Mouse (Mus musculus) lung, embryonic 15.5 days (tissue): Measurements from ENCODE around the gene Mvb12b. TPM values are rescaled to one million over a fixed set of nuclear protein-coding genes. Genes with fewer than 3 reads are reported as not detected.

ENCODE experiments used
- ATAC-seq: fragments of 200-750 bp; cut with Nextera tagmentation; 2 replicates; pipeline ENCODE4 v1.8.0; 2017; ENCODE audit warnings: moderate number of reproducible peaks, borderline replicate concordance; ENCODE audit not compliant: low FRiP score, low TSS enrichment; ENCODE audit errors: extremely low read depth
- H3K27ac ChIP-seq: fragments of 300-500 bp; sonication (generic); 2 replicates; pipeline ENCODE4 v1.5.1; 2015; ENCODE audit warnings: moderate library complexity, mild to moderate bottlenecking, inconsistent platforms
- H3K27me3 ChIP-seq: fragments of 300-500 bp; sonication (generic); 2 replicates; pipeline ENCODE4 v1.6.1; 2015; ENCODE audit warnings: inconsistent platforms
- H3K36me3 ChIP-seq: fragments of 300-500 bp; sonication (generic); 2 replicates; pipeline ENCODE4 v1.6.1; 2015; ENCODE audit warnings: inconsistent platforms
- H3K4me1 ChIP-seq: fragments of 300-500 bp; sonication (generic); 2 replicates; pipeline ENCODE4 v1.6.1; 2015; ENCODE audit warnings: inconsistent platforms
- H3K4me2 ChIP-seq: fragments of 300-500 bp; sonication (generic); 2 replicates; pipeline ENCODE4 v1.6.1; 2015; ENCODE audit warnings: inconsistent platforms, mild to moderate bottlenecking, moderate library complexity
- H3K4me3 ChIP-seq: fragments of 300-500 bp; sonication (generic); 2 replicates; pipeline ENCODE4 v1.5.1; 2015; ENCODE audit warnings: mild to moderate bottlenecking, inconsistent platforms
- H3K9ac ChIP-seq: fragments of 300-500 bp; sonication (generic); 2 replicates; pipeline ENCODE4 v1.6.1; 2015; ENCODE audit warnings: inconsistent platforms
- H3K9me3 ChIP-seq: fragments of 300-500 bp; sonication (generic); 2 replicates; pipeline ENCODE4 v1.6.1; 2016; ENCODE audit warnings: inconsistent platforms
- WGBS: fragments of 180-500 bp; shearing (Covaris S2); methylation state at CpG from one replicate; pipeline ENCODE4 v1.1.7; 2015; 5-methylcytosine and 5-hydroxymethylcytosine counted together
- polyA plus RNA-seq: library from polyadenylated mRNA; unstranded; fragments of >200 nt; fragmentation: Nextera tagmentation; extraction: Ambion mirVana; gene quantifications from 2 replicates; pipeline ENCODE4 v1.2.1, GENCODE M21; 2015

The Mvb12b gene
- polyA plus RNA-seq, 1 experiment from 2014 or later, result 22.8 TPM

DNA sequence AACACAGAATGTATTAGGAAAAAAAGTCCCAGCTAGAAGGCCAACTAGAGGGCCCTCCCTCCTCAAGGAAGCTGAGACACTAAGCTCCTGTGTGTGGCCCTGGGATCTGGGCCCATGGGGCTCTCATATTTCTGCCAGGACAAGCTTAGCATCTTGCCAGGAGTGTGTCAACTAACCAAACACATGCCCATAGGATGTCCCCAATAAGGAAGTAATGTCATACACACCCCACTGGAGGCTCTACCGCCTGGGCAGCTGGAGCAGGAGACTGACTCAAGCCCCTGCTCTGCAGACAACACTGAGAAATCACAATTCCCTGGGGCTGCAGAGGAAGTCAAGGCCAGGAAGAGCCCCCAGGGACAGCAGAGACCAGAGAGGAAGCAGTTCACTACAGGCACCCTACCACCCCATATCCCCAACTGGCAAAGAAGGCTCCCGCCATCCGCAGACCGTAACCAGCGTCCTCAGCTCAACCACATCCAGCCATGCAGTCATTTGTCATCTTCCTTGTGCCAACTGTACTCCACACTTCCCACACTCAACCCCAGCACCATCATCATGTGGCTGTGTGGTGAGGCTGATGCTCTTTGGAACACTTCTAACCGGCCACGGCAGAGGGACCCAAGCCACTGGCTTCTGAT is 3.0 kb downstream of the Mvb12b start:
- Histone ChIP-seq H3K27me3 (no peaks in the 10 kb centered on the region), H3K27ac (no peak overlapping the region), H3K9me3 (no peaks in the 10 kb centered on the region), H3K36me3 (no peaks in the 10 kb centered on the region), H3K4me2 (no peak overlapping the region), H3K9ac (no peak overlapping the region), H3K4me1 (peaks cover 36% of the 10 kb centered on the region), H3K4me3 (no peak overlapping the region)
- ATAC-seq, result no peak
- WGBS, result 70% methylated on average over 7 of the region's 7 CpGs

- Histone ChIP-seq H3K9me3 (no peaks in the 10 kb centered on the region), H3K36me3 (no peaks in the 10 kb centered on the region), H3K9ac (no peak overlapping the region), H3K4me2 (no peak overlapping the region), H3K4me1 (peaks cover 57% of the 10 kb centered on the region), H3K4me3 (no peak overlapping the region), H3K27ac (peak overlapping the region; percentile 45; the same call in 1 of the 2 replicates), H3K27me3 (no peaks in the 10 kb centered on the region)
- ATAC-seq, result no peak
- WGBS, result 73% methylated on average over 2 of the region's 2 CpGs
Measured at GRCm38 (mm10) chr2:33879223-33879622, 8.5 kb downstream of the Mvb12b start.

DNA sequence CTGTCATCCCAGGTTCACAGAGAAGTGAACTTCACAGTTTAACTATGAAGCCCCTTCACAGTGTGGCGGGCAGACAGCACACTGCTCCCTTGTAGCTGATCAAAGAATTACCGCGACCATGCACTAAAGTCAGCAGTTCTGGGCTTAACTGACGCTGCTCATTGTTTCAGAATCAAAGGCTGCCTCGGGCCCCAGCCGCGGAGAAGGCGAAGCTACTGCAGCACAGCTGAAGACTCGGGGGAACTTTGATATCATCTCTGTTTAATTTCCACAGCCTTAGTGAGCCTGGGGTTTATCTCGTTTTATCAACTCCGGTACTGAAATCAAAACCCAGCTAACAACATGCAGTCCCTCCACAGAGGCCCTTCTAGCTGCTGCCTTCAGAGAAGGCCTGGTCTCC is 9.3 kb downstream of the Mvb12b start:
- H3K4me3 ChIP-seq, result no peak overlapping the region
- peaks cover 65% of the 10 kb centered on the region for H3K4me1 ChIP-seq
- no peaks in the 10 kb centered on the region for H3K36me3 ChIP-seq
- no peak overlapping the region for H3K9ac ChIP-seq
- 41% methylated on average over 11 of the region's 11 CpGs for WGBS
- ATAC-seq, result no peak
- H3K4me2 ChIP-seq, result no peak overlapping the region
- peak overlapping the region; percentile 45 for H3K27ac ChIP-seq
- H3K9me3 ChIP-seq, result no peaks in the 10 kb centered on the region
- H3K27me3 ChIP-seq, result no peaks in the 10 kb centered on the region

GRCm38 (mm10) chr2:33877663-33878360 is 9.9 kb downstream of the Mvb12b start:
- Histone ChIP-seq H3K27me3 (no peaks in the 10 kb centered on the region), H3K27ac (peak overlapping the region; percentile 96), H3K9ac (no peak overlapping the region), H3K4me3 (no peak overlapping the region), H3K36me3 (peaks cover 4% of the 10 kb centered on the region), H3K9me3 (no peaks in the 10 kb centered on the region), H3K4me2 (no peak overlapping the region), H3K4me1 (peaks cover 71% of the 10 kb centered on the region)
- no peak for ATAC-seq
- 76% methylated on average over 6 of the region's 6 CpGs for WGBS

DNA sequence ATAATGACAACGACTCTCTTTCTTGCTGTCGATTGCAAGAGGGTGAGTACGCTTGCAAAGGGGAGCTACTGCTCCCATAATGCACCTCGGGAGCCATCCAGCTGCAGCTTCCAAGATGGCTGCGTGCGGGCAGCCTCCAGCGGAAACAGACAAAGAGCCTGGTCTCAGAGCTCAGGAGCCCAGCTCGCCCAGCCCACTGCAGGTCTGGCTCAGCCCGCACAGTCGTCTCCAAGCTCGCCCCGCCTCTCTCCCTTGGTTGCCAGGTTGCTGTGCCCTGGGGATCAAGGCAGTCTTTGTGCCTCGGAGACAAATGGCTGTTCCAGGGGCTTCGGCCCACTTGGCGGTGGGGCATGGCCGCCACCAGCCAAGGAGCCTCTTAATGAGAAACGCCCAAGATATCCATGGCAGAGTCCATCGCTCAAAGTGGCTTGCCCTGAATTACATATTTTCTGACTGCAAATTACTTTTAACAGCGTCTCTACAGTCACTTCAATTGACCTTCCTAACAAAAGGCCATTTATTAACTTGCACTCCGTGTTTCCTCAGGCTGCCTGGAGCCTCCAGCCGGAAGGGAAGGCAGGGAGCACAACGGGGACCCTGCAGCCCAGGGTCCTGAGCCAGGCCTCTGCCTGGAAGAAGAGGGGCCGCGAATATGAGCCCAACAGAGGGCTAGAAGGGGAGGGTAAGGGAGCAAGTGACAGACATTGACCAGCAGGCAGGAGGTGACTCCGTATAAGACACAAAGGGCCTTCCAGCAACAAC is 11.0 kb downstream of the Mvb12b start:
- H3K9me3 ChIP-seq, result no peaks in the 10 kb centered on the region
- WGBS, result 21% methylated on average over 25 of the region's 25 CpGs
- H3K4me3 ChIP-seq, result no peak overlapping the region
- H3K4me2 ChIP-seq, result peak overlapping the region; percentile 24
- ATAC-seq, result peak; percentile 52; the same call in 1 of the 2 replicates
- peaks cover 12% of the 10 kb centered on the region for H3K36me3 ChIP-seq
- H3K4me1 ChIP-seq, result peaks cover 79% of the 10 kb centered on the region
- H3K27me3 ChIP-seq, result no peaks in the 10 kb centered on the region
- H3K9ac ChIP-seq, result no peak overlapping the region; the same call in 1 of the 2 replicates
- H3K27ac ChIP-seq, result peak overlapping the region; percentile 96

GRCm38 (mm10) chr2:33875594-33875993 is 12.2 kb downstream of the Mvb12b start:
- H3K4me3 ChIP-seq, result no peak overlapping the region
- H3K4me1 ChIP-seq, result peaks cover 90% of the 10 kb centered on the region
- 50% methylated on average over 12 of the region's 12 CpGs for WGBS
- no peak overlapping the region for H3K9ac ChIP-seq
- peak overlapping the region; percentile 7; the same call in 1 of the 2 replicates for H3K4me2 ChIP-seq
- ATAC-seq, result no peak
- peaks cover 12% of the 10 kb centered on the region for H3K36me3 ChIP-seq
- H3K27ac ChIP-seq, result peak overlapping the region; percentile 96
- H3K9me3 ChIP-seq, result no peaks in the 10 kb centered on the region
- H3K27me3 ChIP-seq, result no peaks in the 10 kb centered on the region

- peaks cover 12% of the 10 kb centered on the region for H3K36me3 ChIP-seq
- 64% methylated on average over 10 of the region's 10 CpGs for WGBS
- H3K9me3 ChIP-seq, result no peaks in the 10 kb centered on the region
- H3K27me3 ChIP-seq, result no peaks in the 10 kb centered on the region
- ATAC-seq, result no peak
- H3K4me1 ChIP-seq, result peaks cover 91% of the 10 kb centered on the region
- peak overlapping the region; percentile 7; the same call in 1 of the 2 replicates for H3K4me2 ChIP-seq
- no peak overlapping the region for H3K9ac ChIP-seq
- H3K27ac ChIP-seq, result peak overlapping the region; percentile 96
- H3K4me3 ChIP-seq, result no peak overlapping the region
Measured at GRCm38 (mm10) chr2:33874856-33875576, 12.7 kb downstream of the Mvb12b start.

DNA sequence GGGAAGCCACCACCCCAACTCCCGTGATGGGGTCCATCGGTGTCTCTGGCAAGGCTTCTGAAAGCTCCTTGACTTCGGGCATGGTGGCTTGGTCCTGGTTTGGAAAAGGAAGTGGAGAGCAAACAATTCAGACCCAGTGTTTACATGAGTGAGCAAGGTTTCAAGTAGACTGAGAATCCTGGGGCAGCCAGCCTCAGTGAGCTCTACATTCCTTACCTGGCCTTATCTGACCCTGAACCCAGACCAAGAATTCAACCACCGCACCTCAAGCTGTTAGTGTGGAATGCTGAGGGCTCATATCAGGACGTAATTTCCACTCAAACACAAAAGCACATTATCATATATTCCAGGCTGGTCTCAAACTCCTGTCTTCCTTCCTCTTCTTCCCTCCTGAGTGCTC is 13.4 kb downstream of the Mvb12b start:
- H3K9ac ChIP-seq, result no peak overlapping the region
- peaks cover 12% of the 10 kb centered on the region for H3K36me3 ChIP-seq
- peak overlapping the region; percentile 7; the same call in 1 of the 2 replicates for H3K4me2 ChIP-seq
- peak overlapping the region; percentile 96 for H3K27ac ChIP-seq
- WGBS, result 39% methylated on average over 5 of the region's 5 CpGs
- peaks cover 93% of the 10 kb centered on the region for H3K4me1 ChIP-seq
- H3K9me3 ChIP-seq, result no peaks in the 10 kb centered on the region
- H3K27me3 ChIP-seq, result no peaks in the 10 kb centered on the region
- no peak overlapping the region for H3K4me3 ChIP-seq
- peak; percentile 32; the same call in 1 of the 2 replicates for ATAC-seq

DNA sequence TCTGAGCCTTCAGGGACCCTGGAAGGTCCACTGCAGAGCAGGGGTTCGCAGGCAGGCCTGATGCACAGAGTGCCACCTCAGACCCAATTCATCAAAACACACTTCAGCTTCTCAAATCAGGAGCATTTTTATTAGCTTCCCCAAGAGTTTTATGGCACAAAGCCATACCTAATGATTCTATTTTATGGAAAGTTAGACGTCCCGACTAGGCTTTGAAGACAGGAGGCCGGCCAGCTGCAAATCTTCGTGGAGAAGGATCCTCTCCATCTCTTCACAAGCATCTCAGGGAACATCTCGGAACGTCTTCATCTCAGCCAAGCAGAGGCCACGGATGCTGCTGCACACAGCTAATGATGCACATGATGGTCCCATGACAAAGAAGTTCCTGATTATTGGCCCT is 14.2 kb downstream of the Mvb12b start:
- Histone ChIP-seq H3K4me3 (no peak overlapping the region), H3K27ac (peak overlapping the region; percentile 96; the same call in 1 of the 2 replicates), H3K36me3 (peaks cover 12% of the 10 kb centered on the region), H3K4me2 (no peak overlapping the region), H3K9ac (no peak overlapping the region), H3K9me3 (no peaks in the 10 kb centered on the region), H3K4me1 (peaks cover 94% of the 10 kb centered on the region), H3K27me3 (no peaks in the 10 kb centered on the region)
- WGBS, result 57% methylated on average over 8 of the region's 8 CpGs
- no peak for ATAC-seq

DNA sequence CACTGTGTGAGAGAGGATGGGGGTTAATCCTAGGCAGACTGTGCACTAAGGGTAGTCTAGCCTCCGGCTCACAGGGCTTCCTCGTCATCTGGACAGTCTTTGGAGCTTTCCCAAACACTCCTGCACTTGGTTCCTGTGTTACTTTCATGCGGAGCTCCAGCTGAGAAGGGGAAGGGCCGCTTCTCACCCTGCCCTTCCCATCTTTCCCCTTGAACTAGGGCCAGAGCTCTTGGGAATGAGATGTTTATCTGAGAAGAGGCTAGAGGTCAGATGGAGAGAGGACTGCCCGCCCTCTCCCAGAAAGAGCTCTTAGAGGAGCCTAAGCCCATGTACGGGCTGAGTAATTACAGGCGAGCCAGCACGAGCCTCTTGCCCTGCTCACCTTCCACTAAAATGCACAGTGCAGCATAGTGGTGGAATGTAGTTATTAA is 14.9 kb downstream of the Mvb12b start:
- Histone ChIP-seq H3K27ac (peak overlapping the region; percentile 96; the same call in 1 of the 2 replicates), H3K9ac (no peak overlapping the region), H3K36me3 (peaks cover 12% of the 10 kb centered on the region), H3K4me1 (peaks cover 88% of the 10 kb centered on the region), H3K4me3 (no peak overlapping the region), H3K9me3 (no peaks in the 10 kb centered on the region), H3K4me2 (no peak overlapping the region), H3K27me3 (no peaks in the 10 kb centered on the region)
- no peak for ATAC-seq
- WGBS, result 46% methylated on average over 8 of the region's 8 CpGs

- no peak overlapping the region for H3K4me3 ChIP-seq
- H3K9me3 ChIP-seq, result no peaks in the 10 kb centered on the region
- peaks cover 73% of the 10 kb centered on the region for H3K4me1 ChIP-seq
- H3K9ac ChIP-seq, result no peak overlapping the region
- H3K27me3 ChIP-seq, result no peaks in the 10 kb centered on the region
- H3K4me2 ChIP-seq, result no peak overlapping the region
- ATAC-seq, result no peak
- WGBS, result 80% methylated on average over 4 of the region's 4 CpGs
- peak overlapping the region; percentile 82 for H3K27ac ChIP-seq
- peaks cover 12% of the 10 kb centered on the region for H3K36me3 ChIP-seq
Measured at GRCm38 (mm10) chr2:33871181-33871520, 16.6 kb downstream of the Mvb12b start.
